Mouse (Mus musculus): ENCODE data around the gene Rev1. TPM values are rescaled to one million over a fixed set of nuclear protein-coding genes. Genes with fewer than 3 reads are reported as not detected.

Gene Rev1
- total RNA-seq, 1 experiment, result 58.0 TPM

DNA sequence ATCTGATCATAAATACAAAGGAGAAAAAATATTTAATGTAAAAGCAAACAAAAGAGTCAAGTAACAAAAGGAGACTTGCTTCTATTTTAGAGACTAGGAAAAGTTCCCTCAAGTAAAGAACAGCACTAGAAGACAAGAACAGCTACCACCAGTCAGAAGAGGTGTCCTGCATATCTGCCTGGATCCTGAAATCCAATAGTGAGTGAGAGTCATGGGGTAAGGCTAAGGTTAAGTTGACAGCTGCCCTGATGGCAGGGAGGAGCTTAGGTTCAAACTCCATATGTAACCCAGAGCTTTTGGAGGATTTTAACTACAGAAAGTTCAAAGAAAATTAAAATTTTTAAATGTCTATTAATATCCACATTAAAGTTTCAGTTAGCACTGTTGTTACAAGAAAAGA, 2.6 kb downstream of the Rev1 start:
- no peak overlapping the region for H3K27ac ChIP-seq (ENCODE audit: insufficient read depth, low read depth, low read length, poor library complexity, severe bottlenecking)
- H3K4me1 ChIP-seq (ENCODE audit: control insufficient read depth in 2 of 2, insufficient read depth in 2 of 2, low read length in 2 of 2, poor library complexity in 1 of 2), result peaks cover 6 to 8% of the 10 kb centered on the region in 2 experiments; a peak in 3 of 4 replicates
- no peaks in the 10 kb centered on the region for H3K9me3 ChIP-seq (ENCODE audit: control insufficient read depth, insufficient read depth, low read depth, low read length)
- DNase-seq (ENCODE audit: low read depth, low spot score), result no peak
- peak overlapping the region in 1 of 2 experiments; percentile 86; a peak in 2 of 4 replicates for H3K4me3 ChIP-seq (ENCODE audit: insufficient read depth in 1 of 2, low read depth in 1 of 2, low read length in 2 of 2, poor library complexity in 1 of 2, severe bottlenecking in 1 of 2)
- H3K36me3 ChIP-seq (ENCODE audit: control insufficient read depth, insufficient read depth, low read length, poor library complexity, severe bottlenecking), result 0 out of 2 replicates have a peak, but pooled peaks cover 1% of the 10 kb centered on the region
- in situ Hi-C loops (cut with MboI; ENCODE audit: low sequenced_read_pairs in 2 of 2, unreplicated experiment in 2 of 2), result no loop called here
- no peak overlapping the region for H3K9ac ChIP-seq (ENCODE audit: insufficient read depth, low read depth, low read length, poor library complexity, severe bottlenecking)
- no peak for TF ChIP-seq MAFK (IDR thresholded peaks at IDR 0.05; ENCODE audit: insufficient read depth, low read depth, low read length)
- no peak for TF ChIP-seq ZNF384 (IDR thresholded peaks at IDR 0.05; ENCODE audit: low read depth, low read length)
- no peak for TF ChIP-seq HCFC1 (IDR thresholded peaks at IDR 0.05; ENCODE audit: borderline replicate concordance, insufficient read depth, low read length)
- TF ChIP-seq CHD2 (IDR thresholded peaks at IDR 0.05; ENCODE audit: low read depth, low read length), result no peak
- TF ChIP-seq ZC3H11A (IDR thresholded peaks at IDR 0.05; ENCODE audit: borderline replicate concordance, low read depth, low read length), result no peak

DNA sequence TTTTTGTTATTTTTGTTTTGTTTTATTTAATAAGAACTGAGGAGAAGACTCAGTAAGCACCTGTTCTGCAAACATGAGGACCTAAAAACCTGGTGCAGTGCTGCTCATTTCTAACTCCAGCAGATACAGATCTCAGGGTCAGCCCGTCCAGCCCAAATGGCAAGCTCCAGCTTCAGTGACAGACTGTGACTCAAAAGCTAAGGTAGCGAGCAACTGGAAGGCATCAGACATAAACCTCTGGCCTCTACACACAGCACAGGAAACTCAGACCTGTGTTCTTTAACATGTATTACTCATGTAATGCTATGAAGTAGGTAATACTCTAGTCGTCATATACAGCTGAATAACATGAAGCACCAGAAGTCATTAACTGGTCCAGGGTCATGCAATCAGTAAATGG, 3.2 kb downstream of the Rev1 start:
- no peaks in the 10 kb centered on the region for H3K9me3 ChIP-seq (ENCODE audit: control insufficient read depth, insufficient read depth, low read depth, low read length)
- H3K4me1 ChIP-seq (ENCODE audit: control insufficient read depth in 2 of 2, insufficient read depth in 2 of 2, low read length in 2 of 2, poor library complexity in 1 of 2), result peaks cover 6 to 8% of the 10 kb centered on the region in 2 experiments; a peak in 3 of 4 replicates
- H3K36me3 ChIP-seq (ENCODE audit: control insufficient read depth, insufficient read depth, low read length, poor library complexity, severe bottlenecking), result 0 out of 2 replicates have a peak, but pooled peaks cover 1% of the 10 kb centered on the region
- TF ChIP-seq HCFC1 (IDR thresholded peaks at IDR 0.05; ENCODE audit: borderline replicate concordance, insufficient read depth, low read length), result no peak
- TF ChIP-seq ZC3H11A (IDR thresholded peaks at IDR 0.05; ENCODE audit: borderline replicate concordance, low read depth, low read length), result no peak
- no peak for TF ChIP-seq ZNF384 (IDR thresholded peaks at IDR 0.05; ENCODE audit: low read depth, low read length)
- no peak for TF ChIP-seq CHD2 (IDR thresholded peaks at IDR 0.05; ENCODE audit: low read depth, low read length)
- no peak for TF ChIP-seq MAFK (IDR thresholded peaks at IDR 0.05; ENCODE audit: insufficient read depth, low read depth, low read length)
- no peak overlapping the region for H3K9ac ChIP-seq (ENCODE audit: insufficient read depth, low read depth, low read length, poor library complexity, severe bottlenecking)
- H3K4me3 ChIP-seq (ENCODE audit: insufficient read depth in 1 of 2, low read depth in 1 of 2, low read length in 2 of 2, poor library complexity in 1 of 2, severe bottlenecking in 1 of 2), result no peak overlapping the region
- in situ Hi-C loops (cut with MboI; ENCODE audit: low sequenced_read_pairs in 2 of 2, unreplicated experiment in 2 of 2), result no loop called here
- no peak overlapping the region for H3K27ac ChIP-seq (ENCODE audit: insufficient read depth, low read depth, low read length, poor library complexity, severe bottlenecking)
- DNase-seq (ENCODE audit: low read depth, low spot score), result no peak

DNA sequence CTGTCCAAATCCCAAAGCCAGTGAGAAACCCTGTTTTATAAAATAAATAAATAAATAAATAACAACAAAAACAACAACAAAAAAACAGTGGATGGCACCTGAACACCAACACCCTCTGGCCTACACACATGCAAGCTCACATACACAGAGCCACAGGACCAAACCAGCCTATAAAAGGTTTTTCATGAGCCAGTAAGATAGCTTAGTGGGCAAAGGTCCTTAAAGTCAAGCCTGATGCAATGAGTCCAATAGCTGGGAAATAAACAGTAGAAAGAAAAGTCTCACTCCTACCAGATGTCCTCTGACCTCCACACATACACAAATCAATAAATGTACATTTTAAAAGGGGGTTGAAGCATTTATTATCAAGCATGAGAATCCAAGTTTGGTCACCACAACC, 5.3 kb downstream of the Rev1 start:
- Histone ChIP-seq H3K36me3 (ENCODE audit: control insufficient read depth, insufficient read depth, low read length, poor library complexity, severe bottlenecking) (0 out of 2 replicates have a peak, but pooled peaks cover 1% of the 10 kb centered on the region), H3K4me3 (ENCODE audit: insufficient read depth in 1 of 2, low read depth in 1 of 2, low read length in 2 of 2, poor library complexity in 1 of 2, severe bottlenecking in 1 of 2) (no peak overlapping the region), H3K9ac (ENCODE audit: insufficient read depth, low read depth, low read length, poor library complexity, severe bottlenecking) (no peak overlapping the region), H3K27ac (ENCODE audit: insufficient read depth, low read depth, low read length, poor library complexity, severe bottlenecking) (no peak overlapping the region), H3K9me3 (ENCODE audit: control insufficient read depth, insufficient read depth, low read depth, low read length) (no peaks in the 10 kb centered on the region), H3K4me1 (ENCODE audit: control insufficient read depth in 2 of 2, insufficient read depth in 2 of 2, low read length in 2 of 2, poor library complexity in 1 of 2) (peaks cover 2 to 5% of the 10 kb centered on the region in 2 experiments; a peak in 3 of 4 replicates)
- no peak for TF ChIP-seq CHD2 (IDR thresholded peaks at IDR 0.05; ENCODE audit: low read depth, low read length)
- no peak for TF ChIP-seq MAFK (IDR thresholded peaks at IDR 0.05; ENCODE audit: insufficient read depth, low read depth, low read length)
- TF ChIP-seq ZNF384 (IDR thresholded peaks at IDR 0.05; ENCODE audit: low read depth, low read length), result no peak
- TF ChIP-seq ZC3H11A (IDR thresholded peaks at IDR 0.05; ENCODE audit: borderline replicate concordance, low read depth, low read length), result no peak
- no peak for TF ChIP-seq HCFC1 (IDR thresholded peaks at IDR 0.05; ENCODE audit: borderline replicate concordance, insufficient read depth, low read length)
- no peak for DNase-seq (ENCODE audit: low read depth, low spot score)
- in situ Hi-C loops (cut with MboI; ENCODE audit: low sequenced_read_pairs in 2 of 2, unreplicated experiment in 2 of 2), result no loop called here

DNA sequence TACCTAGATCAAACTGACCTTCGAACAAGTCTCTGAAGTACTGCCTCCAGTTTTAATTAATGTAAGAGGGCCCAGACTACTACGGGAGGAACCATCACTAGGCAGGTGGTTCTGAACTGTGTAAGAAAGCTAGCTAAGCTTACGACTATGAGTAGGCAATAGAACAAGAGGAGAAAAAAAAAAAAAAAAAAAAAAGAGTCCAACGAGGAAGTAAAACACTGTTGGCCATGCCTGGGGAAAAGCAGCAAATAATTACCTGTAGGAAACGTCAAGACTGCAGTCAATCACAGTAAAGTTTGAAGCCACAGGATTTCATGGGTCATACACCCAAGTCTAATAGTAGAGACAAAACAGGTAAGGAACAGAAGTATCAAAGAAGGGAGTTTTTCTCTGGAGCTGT, 8.7 kb downstream of the Rev1 start:
- TF ChIP-seq ZNF384 (IDR thresholded peaks at IDR 0.05; ENCODE audit: low read depth, low read length) (no peak), ZC3H11A (IDR thresholded peaks at IDR 0.05; ENCODE audit: borderline replicate concordance, low read depth, low read length) (no peak), MAFK (IDR thresholded peaks at IDR 0.05; ENCODE audit: insufficient read depth, low read depth, low read length) (no peak), CHD2 (IDR thresholded peaks at IDR 0.05; ENCODE audit: low read depth, low read length) (no peak), HCFC1 (IDR thresholded peaks at IDR 0.05; ENCODE audit: borderline replicate concordance, insufficient read depth, low read length) (no peak)
- in situ Hi-C loops (cut with MboI; ENCODE audit: low sequenced_read_pairs in 2 of 2, unreplicated experiment in 2 of 2), result no loop called here
- Histone ChIP-seq H3K36me3 (ENCODE audit: control insufficient read depth, insufficient read depth, low read length, poor library complexity, severe bottlenecking) (0 out of 2 replicates have a peak, but pooled peaks cover 3% of the 10 kb centered on the region), H3K9me3 (ENCODE audit: control insufficient read depth, insufficient read depth, low read depth, low read length) (no peaks in the 10 kb centered on the region), H3K4me3 (ENCODE audit: insufficient read depth in 1 of 2, low read depth in 1 of 2, low read length in 2 of 2, poor library complexity in 1 of 2, severe bottlenecking in 1 of 2) (no peak overlapping the region), H3K9ac (ENCODE audit: insufficient read depth, low read depth, low read length, poor library complexity, severe bottlenecking) (no peak overlapping the region), H3K4me1 (ENCODE audit: control insufficient read depth in 2 of 2, insufficient read depth in 2 of 2, low read length in 2 of 2, poor library complexity in 1 of 2) (peaks cover 0 to 4% of the 10 kb centered on the region in 2 experiments; a peak in 2 of 4 replicates), H3K27ac (ENCODE audit: insufficient read depth, low read depth, low read length, poor library complexity, severe bottlenecking) (no peak overlapping the region)
- no peak for DNase-seq (ENCODE audit: low read depth, low spot score)

Data from ES-E14 (cell line).